Mouse (Mus musculus): ENCODE measurements around the gene Snn. TPM values are rescaled to one million over a fixed set of nuclear protein-coding genes. Genes with fewer than 3 reads are reported as not detected.

The Snn gene
- total and polyA plus RNA-seq, 3 experiments = 0.10 to 4.6 (median 1.1) TPM

- Histone ChIP-seq H3K4me1 (ENCODE audit: insufficient read depth, low read depth, low read length) (no peaks in the 10 kb centered on the region), H3K36me3 (replicated peaks) (peaks cover 98% of the 10 kb centered on the region), H3K9me3 (replicated peaks) (no peaks in the 10 kb centered on the region), H3K4me3 (ENCODE audit: low read depth, low read length) (no peak overlapping the region), H3K27me3 (ENCODE audit: insufficient read depth, low read length) (no peaks in the 10 kb centered on the region)
- DNase-seq (ENCODE audit: low spot score) (no peak), ATAC-seq (ENCODE audit: extremely low read depth, insufficient number of reproducible peaks, low FRiP score, poor library complexity, severe bottlenecking) (no peak)
- TF ChIP-seq GATA2 (IDR thresholded peaks at IDR 0.05; ENCODE audit: borderline replicate concordance, low read depth, low read length) (no peak), TAL1 (conservative IDR thresholded peaks at IDR 0.05; ENCODE audit: low read depth, low read length) (no peak), CTCF (IDR thresholded peaks at IDR 0.05; ENCODE audit: low read depth, low read length) (no peak), POLR2AphosphoS5 (IDR thresholded peaks at IDR 0.05; ENCODE audit: insufficient replicate concordance, low read depth, low read length) (no peak), GATA1 (IDR thresholded peaks at IDR 0.05; ENCODE audit: borderline replicate concordance, low read length) (no peak)
Observed at GRCm38 (mm10) chr16:11084181-11084580, 23.4 kb downstream of the Snn start.

DNA sequence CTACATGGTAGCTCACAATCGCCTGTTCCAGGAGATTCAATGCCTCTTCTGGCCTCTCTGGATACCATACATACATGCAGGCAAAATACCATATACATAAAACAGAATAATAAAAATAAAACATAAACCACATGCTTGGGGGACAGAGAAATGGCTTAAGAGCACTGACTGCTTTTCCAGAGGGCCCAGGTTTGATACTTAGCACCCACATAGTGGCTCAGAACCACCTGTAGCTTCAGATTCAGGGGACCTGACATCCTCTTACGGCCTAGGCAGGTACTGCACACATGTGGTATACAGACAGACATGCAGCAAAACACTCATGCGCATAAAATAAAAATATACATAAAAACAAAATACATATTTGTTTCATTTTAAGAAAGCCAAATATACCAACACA is 25.6 kb downstream of the Snn start:
- H3K9me3 ChIP-seq (replicated peaks) = no peaks in the 10 kb centered on the region
- DNase-seq (ENCODE audit: low spot score) = no peak
- no peak for ATAC-seq (ENCODE audit: extremely low read depth, insufficient number of reproducible peaks, low FRiP score, poor library complexity, severe bottlenecking)
- H3K4me1 ChIP-seq (ENCODE audit: insufficient read depth, low read depth, low read length) = no peaks in the 10 kb centered on the region
- TF ChIP-seq TAL1 (conservative IDR thresholded peaks at IDR 0.05; ENCODE audit: low read depth, low read length) = no peak
- TF ChIP-seq GATA2 (IDR thresholded peaks at IDR 0.05; ENCODE audit: borderline replicate concordance, low read depth, low read length) = no peak
- peaks cover 96% of the 10 kb centered on the region for H3K36me3 ChIP-seq (replicated peaks)
- H3K4me3 ChIP-seq (ENCODE audit: low read depth, low read length) = no peak overlapping the region
- no peaks in the 10 kb centered on the region for H3K27me3 ChIP-seq (ENCODE audit: insufficient read depth, low read length)

DNA sequence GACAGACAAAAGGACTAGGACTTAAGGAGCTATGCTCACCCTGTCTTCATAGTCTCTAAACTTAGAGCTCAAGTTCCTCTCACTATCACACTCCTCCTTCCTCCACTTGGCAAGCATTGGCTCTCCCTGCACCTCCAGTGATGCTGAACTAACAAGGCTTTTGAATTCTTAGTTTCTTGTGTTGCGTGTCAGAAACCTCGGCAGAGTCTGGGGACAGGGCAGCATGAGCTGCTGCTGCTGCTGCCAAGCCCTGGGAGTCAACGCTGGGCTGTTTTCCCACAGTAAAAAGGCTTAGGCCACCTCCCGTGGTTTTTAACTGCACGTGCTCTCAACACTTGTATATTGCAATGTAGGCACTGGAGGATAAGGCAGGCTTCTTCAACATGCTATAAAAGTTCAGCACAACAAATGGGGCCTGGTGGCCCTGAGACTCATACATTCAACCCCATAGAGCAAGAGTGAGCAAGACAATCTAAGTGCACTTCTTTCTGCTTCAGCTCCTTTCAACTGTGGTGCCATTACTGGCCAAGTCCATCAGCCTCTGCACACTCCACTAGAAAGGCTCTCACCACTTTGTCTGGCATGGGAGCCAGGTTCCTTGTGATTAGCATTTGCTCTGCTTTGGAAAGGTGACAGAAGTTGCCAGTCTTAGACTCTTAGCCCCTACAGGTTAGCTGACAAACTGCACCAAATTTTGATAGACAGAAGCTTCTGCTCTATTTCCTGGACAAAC is 26.3 kb downstream of the Snn start:
- Histone ChIP-seq H3K4me3 (ENCODE audit: low read depth, low read length) (no peak overlapping the region), H3K4me1 (ENCODE audit: insufficient read depth, low read depth, low read length) (no peaks in the 10 kb centered on the region), H3K27me3 (ENCODE audit: insufficient read depth, low read length) (no peaks in the 10 kb centered on the region), H3K36me3 (replicated peaks) (peaks cover 96% of the 10 kb centered on the region), H3K9me3 (replicated peaks) (no peaks in the 10 kb centered on the region)
- no peak for DNase-seq (ENCODE audit: low spot score)
- ATAC-seq (ENCODE audit: extremely low read depth, insufficient number of reproducible peaks, low FRiP score, poor library complexity, severe bottlenecking) = no peak
- TF ChIP-seq GATA2 (IDR thresholded peaks at IDR 0.05; ENCODE audit: borderline replicate concordance, low read depth, low read length) = no peak
- no peak for TF ChIP-seq POLR2AphosphoS5 (IDR thresholded peaks at IDR 0.05; ENCODE audit: insufficient replicate concordance, low read depth, low read length)
- TF ChIP-seq GATA1 (IDR thresholded peaks at IDR 0.05; ENCODE audit: borderline replicate concordance, low read length) = no peak
- no peak for TF ChIP-seq CTCF (IDR thresholded peaks at IDR 0.05; ENCODE audit: low read depth, low read length)
- TF ChIP-seq TAL1 (conservative IDR thresholded peaks at IDR 0.05; ENCODE audit: low read depth, low read length) = no peak

- no peak for TF ChIP-seq CTCF (IDR thresholded peaks at IDR 0.05; ENCODE audit: low read depth, low read length)
- peaks cover 98% of the 10 kb centered on the region for H3K36me3 ChIP-seq (replicated peaks)
Observed at GRCm38 (mm10) chr16:11090836-11091570, 30.3 kb downstream of the Snn start.

GRCm38 (mm10) chr16:11092061-11092460 is 31.3 kb downstream of the Snn start:
- DNase-seq (ENCODE audit: low spot score) = no peak
- ATAC-seq (ENCODE audit: extremely low read depth, insufficient number of reproducible peaks, low FRiP score, poor library complexity, severe bottlenecking) = no peak
- TF ChIP-seq GATA1 (IDR thresholded peaks at IDR 0.05; ENCODE audit: borderline replicate concordance, low read length) (no peak), CTCF (IDR thresholded peaks at IDR 0.05; ENCODE audit: low read depth, low read length) (no peak), GATA2 (IDR thresholded peaks at IDR 0.05; ENCODE audit: borderline replicate concordance, low read depth, low read length) (no peak), TAL1 (conservative IDR thresholded peaks at IDR 0.05; ENCODE audit: low read depth, low read length) (no peak), POLR2AphosphoS5 (IDR thresholded peaks at IDR 0.05; ENCODE audit: insufficient replicate concordance, low read depth, low read length) (no peak)
- H3K27me3 ChIP-seq (ENCODE audit: insufficient read depth, low read length) = no peaks in the 10 kb centered on the region
- no peaks in the 10 kb centered on the region for H3K9me3 ChIP-seq (replicated peaks)
- H3K4me3 ChIP-seq (ENCODE audit: low read depth, low read length) = no peak overlapping the region
- H3K36me3 ChIP-seq (replicated peaks) = peaks cover 98% of the 10 kb centered on the region
- 0 out of 2 replicates have a peak, but pooled peaks cover 2% of the 10 kb centered on the region for H3K4me1 ChIP-seq (ENCODE audit: insufficient read depth, low read depth, low read length)

More at GRCm38 (mm10) chr16:11090836-11091570, 30.3 kb downstream of the Snn start:
- 0 out of 2 replicates have a peak, but pooled peaks cover 2% of the 10 kb centered on the region for H3K4me1 ChIP-seq (ENCODE audit: insufficient read depth, low read depth, low read length)
- no peaks in the 10 kb centered on the region for H3K27me3 ChIP-seq (ENCODE audit: insufficient read depth, low read length)
- no peak for DNase-seq (ENCODE audit: low spot score)
- no peak overlapping the region for H3K4me3 ChIP-seq (ENCODE audit: low read depth, low read length)
- ATAC-seq (ENCODE audit: extremely low read depth, insufficient number of reproducible peaks, low FRiP score, poor library complexity, severe bottlenecking) = no peak
- no peaks in the 10 kb centered on the region for H3K9me3 ChIP-seq (replicated peaks)

DNA sequence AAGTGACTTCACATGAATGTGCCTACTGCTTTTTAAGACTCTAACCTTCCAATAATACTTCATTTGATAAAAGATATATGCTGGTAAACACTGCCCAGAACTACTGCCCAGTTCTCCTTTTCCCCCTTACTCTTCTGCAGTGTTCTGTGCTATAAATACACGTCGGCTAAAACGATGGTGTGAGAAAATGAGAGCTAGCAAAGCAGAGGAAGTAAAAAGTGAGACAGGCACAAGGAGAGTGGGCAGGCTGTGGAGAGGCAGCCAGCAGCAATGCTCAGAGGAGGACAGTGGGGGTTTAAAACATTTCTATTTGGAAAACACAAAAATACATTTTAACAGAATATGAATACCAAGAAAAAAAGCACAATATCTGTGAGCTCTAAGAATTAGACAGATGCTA is 31.8 kb downstream of the Snn start:
- DNase-seq (ENCODE audit: low spot score) (no peak), ATAC-seq (ENCODE audit: extremely low read depth, insufficient number of reproducible peaks, low FRiP score, poor library complexity, severe bottlenecking) (no peak)
- peaks cover 98% of the 10 kb centered on the region for H3K36me3 ChIP-seq (replicated peaks)
- no peaks in the 10 kb centered on the region for H3K27me3 ChIP-seq (ENCODE audit: insufficient read depth, low read length)
- no peaks in the 10 kb centered on the region for H3K9me3 ChIP-seq (replicated peaks)
- H3K4me3 ChIP-seq (ENCODE audit: low read depth, low read length) = no peak overlapping the region
- TF ChIP-seq GATA1 (IDR thresholded peaks at IDR 0.05; ENCODE audit: borderline replicate concordance, low read length) (no peak), CTCF (IDR thresholded peaks at IDR 0.05; ENCODE audit: low read depth, low read length) (no peak), TAL1 (conservative IDR thresholded peaks at IDR 0.05; ENCODE audit: low read depth, low read length) (no peak), POLR2AphosphoS5 (IDR thresholded peaks at IDR 0.05; ENCODE audit: insufficient replicate concordance, low read depth, low read length) (no peak), GATA2 (IDR thresholded peaks at IDR 0.05; ENCODE audit: borderline replicate concordance, low read depth, low read length) (no peak)
- H3K4me1 ChIP-seq (ENCODE audit: insufficient read depth, low read depth, low read length) = 0 out of 2 replicates have a peak, but pooled peaks cover 2% of the 10 kb centered on the region
